Mouse (Mus musculus) G1E (cell line): ENCODE measurements at regions not wholly inside any gene's neighbourhood (a gene's known extent, or its start where the extent isn't known, plus 50 kb on each side); places are given as distances from the start of the nearest gene placed in this dataset.

Experiments used
- ATAC-seq: 2 replicates; pipeline ENCODE4 v1.8.0; 2016; ENCODE audit warnings: mild to moderate bottlenecking; ENCODE audit not compliant: insufficient number of reproducible peaks, poor library complexity, low FRiP score, severe bottlenecking; ENCODE audit errors: extremely low read depth
- DNase-seq: peaks from one replicate; pipeline ENCODE4 v3.0.0; 2012; ENCODE audit warnings: low spot score
- H3K27me3 ChIP-seq: 2 replicates; pipeline ENCODE4 v1.6.1; 2012; ENCODE audit warnings: mild to moderate bottlenecking, low read length, inconsistent platforms; ENCODE audit not compliant: insufficient read depth
- H3K36me3 ChIP-seq: replicated peaks from 2 replicates; pipeline ENCODE3; 2012; ENCODE audit warnings: mild to moderate bottlenecking, inconsistent platforms
- H3K4me1 ChIP-seq: 2 replicates; pipeline ENCODE4 v1.6.1; 2012; ENCODE audit warnings: low read depth, low read length, inconsistent platforms, mixed read lengths; ENCODE audit not compliant: insufficient read depth
- H3K4me3 ChIP-seq: 2 replicates; pipeline ENCODE4 v1.5.1; 2012; ENCODE audit warnings: low read depth, mild to moderate bottlenecking, inconsistent platforms, low read length, moderate library complexity, mixed read lengths
- H3K9me3 ChIP-seq: replicated peaks from 2 replicates; pipeline ENCODE4 v1.6.1; 2012; ENCODE audit warnings: inconsistent platforms
- CTCF ChIP-seq: IDR thresholded peaks from 2 replicates; pipeline ENCODE4 v1.5.1; 2012; ENCODE audit warnings: low read depth, low read length, inconsistent platforms, mixed read lengths
- GATA1 ChIP-seq: IDR thresholded peaks from 2 replicates; pipeline ENCODE4 v1.6.1; 2012; ENCODE audit warnings: borderline replicate concordance, low read length, inconsistent platforms, mixed read lengths
- GATA2 ChIP-seq: IDR thresholded peaks from 2 replicates; pipeline ENCODE4 v1.6.1; 2012; ENCODE audit warnings: low read depth, low read length, inconsistent platforms, borderline replicate concordance
- POLR2AphosphoS5 ChIP-seq: IDR thresholded peaks from 2 replicates; pipeline ENCODE4 v1.6.1; 2012; ENCODE audit warnings: low read depth, low read length, inconsistent platforms; ENCODE audit not compliant: insufficient replicate concordance
- TAL1 ChIP-seq: conservative IDR thresholded peaks from 2 replicates; pipeline ENCODE4 v1.6.1; 2012; ENCODE audit warnings: low read depth, low read length, inconsistent platforms, mixed read lengths

GRCm38 (mm10) chr5:111993930-111994329, 258.4 kb downstream of the Cryba4 start:
- Histone ChIP-seq H3K27me3 (no peaks in the 10 kb centered on the region), H3K36me3 (no peaks in the 10 kb centered on the region), H3K4me3 (no peak overlapping the region), H3K9me3 (peaks cover 78% of the 10 kb centered on the region), H3K4me1 (no peaks in the 10 kb centered on the region)
- TF ChIP-seq CTCF (no peak), TAL1 (no peak), GATA1 (no peak), POLR2AphosphoS5 (no peak), GATA2 (no peak)
- DNase-seq (no peak), ATAC-seq (no peak)

- Histone ChIP-seq H3K27me3 (no peaks in the 10 kb centered on the region), H3K9me3 (peaks cover 83% of the 10 kb centered on the region), H3K4me1 (no peaks in the 10 kb centered on the region), H3K4me3 (no peak overlapping the region), H3K36me3 (no peaks in the 10 kb centered on the region)
- ATAC-seq (no peak), DNase-seq (no peak)
- no peak for TF ChIP-seq GATA1
- no peak for TF ChIP-seq POLR2AphosphoS5
- TF ChIP-seq GATA2: no peak
- TF ChIP-seq CTCF: no peak
- no peak for TF ChIP-seq TAL1
Measured at GRCm38 (mm10) chr5:111996806-111997205, 255.5 kb downstream of the Cryba4 start.

DNA sequence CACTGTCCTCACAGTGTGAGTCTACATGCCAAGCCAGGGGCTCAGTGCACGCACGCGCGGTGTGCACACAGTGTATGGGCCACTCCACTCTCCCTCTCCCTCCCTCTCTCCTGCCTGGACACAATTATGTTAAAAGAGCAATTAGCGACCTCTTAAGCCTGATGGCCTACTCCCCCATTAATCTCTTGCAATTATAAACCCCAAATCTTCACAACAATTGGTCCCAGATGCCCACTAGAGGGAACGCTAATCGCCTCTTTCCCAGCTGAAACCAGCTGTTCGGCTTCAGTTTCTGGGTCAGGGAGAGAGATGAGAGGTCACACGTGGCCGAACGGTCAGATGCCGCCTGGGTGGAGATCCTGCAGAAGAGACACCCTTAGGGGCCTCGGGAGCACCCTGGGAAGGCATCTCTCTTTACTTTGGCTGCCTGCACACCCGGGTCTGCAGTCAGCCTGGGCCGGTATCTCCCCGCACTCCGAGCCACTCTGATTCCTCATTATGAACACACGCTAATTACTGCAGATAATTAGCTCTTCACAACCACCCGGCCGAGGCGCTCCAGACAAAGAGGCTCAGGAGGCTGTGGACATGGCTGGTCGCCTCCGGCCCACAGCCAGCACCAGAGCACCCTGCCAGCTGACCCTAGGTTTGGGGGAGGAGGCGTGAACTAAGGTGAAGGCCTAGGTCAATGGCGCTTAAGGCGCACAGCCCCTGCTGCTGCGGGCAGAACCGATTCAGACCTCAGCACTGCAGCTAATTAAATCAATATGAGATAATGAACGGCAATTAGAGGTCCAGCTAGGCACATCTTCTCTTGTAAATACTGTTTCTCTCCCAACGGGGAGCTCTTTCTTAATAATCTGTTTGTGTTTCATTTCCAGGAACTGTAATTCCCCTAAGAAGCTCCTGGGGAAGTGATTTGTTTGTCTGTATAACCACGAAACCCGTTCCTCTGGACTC, 250.3 kb downstream of the Cryba4 start:
- H3K4me1 ChIP-seq: no peaks in the 10 kb centered on the region
- ATAC-seq: no peak
- DNase-seq: no peak
- H3K4me3 ChIP-seq: no peak overlapping the region
- peaks cover 79% of the 10 kb centered on the region for H3K9me3 ChIP-seq
- H3K27me3 ChIP-seq: no peaks in the 10 kb centered on the region
- H3K36me3 ChIP-seq: no peaks in the 10 kb centered on the region
- TF ChIP-seq GATA2: no peak
- no peak for TF ChIP-seq CTCF
- no peak for TF ChIP-seq GATA1
- TF ChIP-seq POLR2AphosphoS5: no peak
- TF ChIP-seq TAL1: no peak

DNA sequence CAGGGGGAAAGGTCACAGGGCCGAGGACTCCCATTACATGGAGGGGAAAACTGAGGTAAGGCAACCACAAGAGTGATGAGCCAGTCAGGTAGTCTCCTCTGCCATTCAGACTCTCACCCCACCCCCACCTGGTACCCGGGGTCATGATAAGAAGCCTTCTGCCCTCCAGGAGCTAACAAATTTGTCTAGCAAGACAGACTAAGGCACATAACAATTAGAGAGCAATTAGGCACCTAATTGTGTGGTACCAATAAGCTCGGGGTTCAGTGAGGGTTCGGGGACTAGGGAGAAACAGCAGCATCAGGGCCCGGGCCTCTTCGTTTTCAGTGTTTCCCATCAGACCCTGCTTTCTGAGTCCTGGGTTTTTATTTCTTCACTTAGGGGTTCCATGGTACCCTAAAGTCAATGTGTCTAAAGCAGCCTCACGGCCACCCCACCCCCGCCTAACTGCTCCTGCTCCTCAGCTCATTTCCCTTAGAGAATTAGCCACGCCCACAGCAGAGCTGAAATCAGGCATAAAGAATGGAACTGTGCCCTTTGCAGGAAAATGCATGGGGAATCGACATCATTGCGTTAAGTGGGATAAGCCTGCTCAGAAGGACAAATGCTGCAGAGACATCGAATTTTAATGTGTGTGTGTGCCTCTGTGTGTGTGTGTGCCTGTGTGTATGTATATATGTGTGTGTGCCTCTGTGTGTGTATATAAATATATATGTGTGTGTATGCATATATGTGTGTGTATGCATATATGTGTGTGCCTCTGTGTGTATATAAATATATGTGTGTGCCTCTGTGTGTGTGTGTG, 249.3 kb downstream of the Cryba4 start:
- no peak for DNase-seq
- TF ChIP-seq POLR2AphosphoS5: no peak
- no peak for TF ChIP-seq TAL1
- no peak for TF ChIP-seq GATA1
- TF ChIP-seq CTCF: no peak
- no peak for TF ChIP-seq GATA2

GRCm38 (mm10) chr5:112004041-112004440, 248.3 kb downstream of the Cryba4 start:
- ATAC-seq (no peak), DNase-seq (no peak)
- Histone ChIP-seq H3K27me3 (no peaks in the 10 kb centered on the region), H3K9me3 (peaks cover 81% of the 10 kb centered on the region), H3K4me3 (no peak overlapping the region), H3K36me3 (no peaks in the 10 kb centered on the region), H3K4me1 (no peaks in the 10 kb centered on the region)
- TF ChIP-seq GATA1 (no peak), POLR2AphosphoS5 (no peak), TAL1 (no peak), CTCF (no peak), GATA2 (no peak)

More for the DNA sequence above, 249.3 kb downstream of the Cryba4 start:
- H3K36me3 ChIP-seq: no peaks in the 10 kb centered on the region
- H3K4me3 ChIP-seq: no peak overlapping the region
- H3K9me3 ChIP-seq: peaks cover 82% of the 10 kb centered on the region
- H3K27me3 ChIP-seq: no peaks in the 10 kb centered on the region
- ATAC-seq: no peak
- H3K4me1 ChIP-seq: no peaks in the 10 kb centered on the region

- Histone ChIP-seq H3K9me3 (peaks cover 87% of the 10 kb centered on the region), H3K4me1 (no peaks in the 10 kb centered on the region), H3K36me3 (no peaks in the 10 kb centered on the region), H3K27me3 (no peaks in the 10 kb centered on the region), H3K4me3 (no peak overlapping the region)
- ATAC-seq: no peak
- no peak for TF ChIP-seq POLR2AphosphoS5
- no peak for TF ChIP-seq GATA2
- TF ChIP-seq CTCF: no peak
- TF ChIP-seq TAL1: no peak
- no peak for TF ChIP-seq GATA1
- DNase-seq: no peak
Measured at GRCm38 (mm10) chr5:112012505-112013164, 239.7 kb downstream of the Cryba4 start.
